Mouse (Mus musculus) hindbrain, embryonic 14.5 days (tissue): Measurements from ENCODE around the gene Cldn8. TPM values are rescaled to one million over a fixed set of nuclear protein-coding genes. Genes with fewer than 3 reads are reported as not detected.

ENCODE experiments used
- ATAC-seq: fragments of 200-750 bp; cut with Nextera tagmentation; 2 replicates; pipeline ENCODE4 v1.8.0; 2017; ENCODE audit warnings: moderate number of reproducible peaks, mild to moderate bottlenecking, moderate TSS enrichment, moderate library complexity; ENCODE audit not compliant: low FRiP score
- DNase-seq: peaks from one replicate; pipeline ENCODE4 v3.0.0-alpha.2; 2015; ENCODE audit warnings: low spot score
- H3K27ac ChIP-seq: fragments of 300-500 bp; sonication (generic); 2 replicates; pipeline ENCODE4 v1.5.1; 2014; ENCODE audit warnings: mild to moderate bottlenecking, moderate library complexity
- H3K27me3 ChIP-seq: fragments of 300-500 bp; sonication (generic); 2 replicates; pipeline ENCODE4 v1.6.1; 2014; ENCODE audit warnings: mild to moderate bottlenecking, low read length, mixed read lengths; ENCODE audit not compliant: control insufficient read depth, insufficient read depth
- H3K36me3 ChIP-seq: fragments of 300-500 bp; sonication (generic); replicated peaks from 2 replicates; pipeline ENCODE4 v1.6.1; 2014; ENCODE audit not compliant: control insufficient read depth, insufficient read depth
- H3K4me1 ChIP-seq: fragments of 300-500 bp; sonication (generic); replicated peaks from 2 replicates; pipeline ENCODE4 v1.6.1; 2014; ENCODE audit warnings: antibody characterized with exemption, low read length, mixed read lengths; ENCODE audit not compliant: control insufficient read depth, insufficient read depth
- H3K4me2 ChIP-seq: fragments of 300-500 bp; sonication (generic); replicated peaks from 2 replicates; pipeline ENCODE4 v1.6.1; 2014; ENCODE audit warnings: mild to moderate bottlenecking, moderate library complexity
- H3K4me3 ChIP-seq: fragments of 300-500 bp; sonication (generic); replicated peaks from 2 replicates; pipeline ENCODE4 v1.5.1; 2014; ENCODE audit warnings: mild to moderate bottlenecking, low read length
- H3K9ac ChIP-seq: fragments of 300-500 bp; sonication (generic); 2 replicates; pipeline ENCODE4 v1.6.1; 2014
- H3K9me3 ChIP-seq: fragments of 300-500 bp; sonication (generic); 2 replicates; pipeline ENCODE4 v1.6.1; 2016; ENCODE audit warnings: low read length; ENCODE audit not compliant: control insufficient read depth
- WGBS: fragments of 180-500 bp; shearing (Covaris S2); extraction: QIAGEN DNeasy Blood & Tissue Kit; methylation state at CpG from one replicate; pipeline ENCODE4 v1.1.7; 2014; 5-methylcytosine and 5-hydroxymethylcytosine counted together
- polyA plus RNA-seq: library from polyadenylated mRNA; unstranded; fragments of >200 nt; fragmentation: Nextera tagmentation; extraction: Ambion mirVana; gene quantifications from 2 replicates; pipeline ENCODE4 v1.2.1, GENCODE M21; 2014

Gene Cldn8
- polyA plus RNA-seq, 1 experiment from 2014 or later: not detected

GRCm38 (mm10) chr16:88575885-88576679 is 13.1 kb upstream of the Cldn8 start:
- no peak for DNase-seq
- Histone ChIP-seq H3K27ac (no peak overlapping the region), H3K4me2 (no peak overlapping the region), H3K4me1 (no peaks in the 10 kb centered on the region), H3K9ac (no peak overlapping the region), H3K36me3 (no peaks in the 10 kb centered on the region), H3K9me3 (no peaks in the 10 kb centered on the region), H3K4me3 (no peak overlapping the region), H3K27me3 (no peaks in the 10 kb centered on the region)
- WGBS: 88% methylated on average over 4 of the region's 4 CpGs
- ATAC-seq: no peak

GRCm38 (mm10) chr16:88572904-88573404 is 10.0 kb upstream of the Cldn8 start:
- no peaks in the 10 kb centered on the region for H3K36me3 ChIP-seq
- no peaks in the 10 kb centered on the region for H3K27me3 ChIP-seq
- no peak overlapping the region for H3K4me2 ChIP-seq
- H3K27ac ChIP-seq: no peak overlapping the region
- ATAC-seq: no peak
- DNase-seq: no peak
- H3K9me3 ChIP-seq: no peaks in the 10 kb centered on the region
- no peak overlapping the region for H3K9ac ChIP-seq
- WGBS: 86% methylated on average over 5 of the region's 5 CpGs
- no peak overlapping the region for H3K4me3 ChIP-seq
- no peaks in the 10 kb centered on the region for H3K4me1 ChIP-seq

GRCm38 (mm10) chr16:88570136-88570535 is 7.2 kb upstream of the Cldn8 start:
- Histone ChIP-seq H3K9ac (no peak overlapping the region), H3K36me3 (no peaks in the 10 kb centered on the region), H3K9me3 (no peaks in the 10 kb centered on the region), H3K4me2 (no peak overlapping the region), H3K27me3 (no peaks in the 10 kb centered on the region), H3K4me1 (no peaks in the 10 kb centered on the region), H3K27ac (no peak overlapping the region), H3K4me3 (no peak overlapping the region)
- DNase-seq: no peak
- ATAC-seq: no peak

- Histone ChIP-seq H3K4me1 (no peaks in the 10 kb centered on the region), H3K9me3 (no peaks in the 10 kb centered on the region), H3K27me3 (no peaks in the 10 kb centered on the region), H3K4me2 (no peak overlapping the region), H3K36me3 (no peaks in the 10 kb centered on the region), H3K9ac (no peak overlapping the region), H3K4me3 (no peak overlapping the region), H3K27ac (no peak overlapping the region)
- DNase-seq (no peak), ATAC-seq (no peak)
- WGBS: 96% methylated on average over 3 of the region's 3 CpGs
Measured at GRCm38 (mm10) chr16:88569732-88570131, 6.7 kb upstream of the Cldn8 start.

- Histone ChIP-seq H3K27ac (no peak overlapping the region), H3K36me3 (no peaks in the 10 kb centered on the region), H3K27me3 (no peaks in the 10 kb centered on the region), H3K4me3 (no peak overlapping the region), H3K9ac (no peak overlapping the region), H3K9me3 (no peaks in the 10 kb centered on the region), H3K4me2 (no peak overlapping the region), H3K4me1 (no peaks in the 10 kb centered on the region)
- DNase-seq (no peak), ATAC-seq (no peak; the same call in 1 of the 2 replicates)
- WGBS: 70% methylated on average over 1 of the region's 1 CpGs
Measured at GRCm38 (mm10) chr16:88569096-88569495, 6.1 kb upstream of the Cldn8 start.

- Histone ChIP-seq H3K27me3 (no peaks in the 10 kb centered on the region), H3K9me3 (no peaks in the 10 kb centered on the region), H3K4me1 (no peaks in the 10 kb centered on the region), H3K4me2 (no peak overlapping the region), H3K4me3 (no peak overlapping the region), H3K9ac (no peak overlapping the region), H3K36me3 (no peaks in the 10 kb centered on the region), H3K27ac (no peak overlapping the region)
- WGBS: 61% methylated on average over 6 of the region's 6 CpGs
- DNase-seq (no peak), ATAC-seq (no peak)
Measured at GRCm38 (mm10) chr16:88561617-88562164, 1.3 kb downstream of the Cldn8 start.

- H3K36me3 ChIP-seq: no peaks in the 10 kb centered on the region
- WGBS: 53% methylated on average over 6 of the region's 6 CpGs
- ATAC-seq: no peak
Measured at GRCm38 (mm10) chr16:88542488-88542887, 20.5 kb downstream of the Cldn8 start.

GRCm38 (mm10) chr16:88539841-88540487 is 23.0 kb downstream of the Cldn8 start:
- no peaks in the 10 kb centered on the region for H3K27me3 ChIP-seq
- no peak for ATAC-seq
- WGBS: 56% methylated on average over 3 of the region's 3 CpGs
- no peak overlapping the region for H3K9ac ChIP-seq
- no peaks in the 10 kb centered on the region for H3K9me3 ChIP-seq
- H3K27ac ChIP-seq: no peak overlapping the region
- no peaks in the 10 kb centered on the region for H3K4me1 ChIP-seq
- DNase-seq: no peak
- no peak overlapping the region for H3K4me3 ChIP-seq
- H3K36me3 ChIP-seq: no peaks in the 10 kb centered on the region
- H3K4me2 ChIP-seq: no peak overlapping the region

More at GRCm38 (mm10) chr16:88542488-88542887, 20.5 kb downstream of the Cldn8 start:
- Histone ChIP-seq H3K27ac (no peak overlapping the region), H3K9me3 (no peaks in the 10 kb centered on the region), H3K4me3 (no peak overlapping the region), H3K27me3 (no peaks in the 10 kb centered on the region), H3K4me1 (no peaks in the 10 kb centered on the region), H3K9ac (no peak overlapping the region), H3K4me2 (no peak overlapping the region)
- DNase-seq: peak; percentile 47

GRCm38 (mm10) chr16:88511348-88511747 is 51.6 kb downstream of the Cldn8 start:
- H3K4me1 ChIP-seq: no peaks in the 10 kb centered on the region
- H3K4me2 ChIP-seq: no peak overlapping the region
- H3K4me3 ChIP-seq: no peak overlapping the region
- no peak for DNase-seq
- no peaks in the 10 kb centered on the region for H3K27me3 ChIP-seq
- H3K9me3 ChIP-seq: 0 out of 2 replicates have a peak, but pooled peaks cover 3% of the 10 kb centered on the region
- no peaks in the 10 kb centered on the region for H3K36me3 ChIP-seq
- no peak for ATAC-seq
- no peak overlapping the region for H3K27ac ChIP-seq
- no peak overlapping the region for H3K9ac ChIP-seq
